Mouse (Mus musculus): Measurements from ENCODE around the gene Hoxb2. TPM values are rescaled to one million over a fixed set of nuclear protein-coding genes. Genes with fewer than 3 reads are reported as not detected.

Hoxb2 gene
- total RNA-seq (2023), result not detected

DNA sequence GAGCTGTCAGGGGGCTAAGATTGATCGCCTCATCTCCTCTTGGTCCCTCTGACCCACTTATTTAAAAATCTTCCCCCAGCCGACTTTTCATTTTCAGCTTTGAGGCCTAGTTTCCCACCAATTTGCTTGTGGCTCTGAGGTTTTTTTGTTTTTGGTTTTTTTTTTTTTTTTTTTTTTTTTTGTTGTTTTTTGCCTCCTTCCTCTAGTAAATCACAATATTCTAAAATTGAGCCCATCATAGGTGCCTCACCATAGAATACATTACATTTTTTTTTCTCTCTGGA lies at the start of gene Hoxb2:
Gene Hoxb2, plus strand, starts transcription at position 185 of the 284 bp plus-strand sequence.

DNA sequence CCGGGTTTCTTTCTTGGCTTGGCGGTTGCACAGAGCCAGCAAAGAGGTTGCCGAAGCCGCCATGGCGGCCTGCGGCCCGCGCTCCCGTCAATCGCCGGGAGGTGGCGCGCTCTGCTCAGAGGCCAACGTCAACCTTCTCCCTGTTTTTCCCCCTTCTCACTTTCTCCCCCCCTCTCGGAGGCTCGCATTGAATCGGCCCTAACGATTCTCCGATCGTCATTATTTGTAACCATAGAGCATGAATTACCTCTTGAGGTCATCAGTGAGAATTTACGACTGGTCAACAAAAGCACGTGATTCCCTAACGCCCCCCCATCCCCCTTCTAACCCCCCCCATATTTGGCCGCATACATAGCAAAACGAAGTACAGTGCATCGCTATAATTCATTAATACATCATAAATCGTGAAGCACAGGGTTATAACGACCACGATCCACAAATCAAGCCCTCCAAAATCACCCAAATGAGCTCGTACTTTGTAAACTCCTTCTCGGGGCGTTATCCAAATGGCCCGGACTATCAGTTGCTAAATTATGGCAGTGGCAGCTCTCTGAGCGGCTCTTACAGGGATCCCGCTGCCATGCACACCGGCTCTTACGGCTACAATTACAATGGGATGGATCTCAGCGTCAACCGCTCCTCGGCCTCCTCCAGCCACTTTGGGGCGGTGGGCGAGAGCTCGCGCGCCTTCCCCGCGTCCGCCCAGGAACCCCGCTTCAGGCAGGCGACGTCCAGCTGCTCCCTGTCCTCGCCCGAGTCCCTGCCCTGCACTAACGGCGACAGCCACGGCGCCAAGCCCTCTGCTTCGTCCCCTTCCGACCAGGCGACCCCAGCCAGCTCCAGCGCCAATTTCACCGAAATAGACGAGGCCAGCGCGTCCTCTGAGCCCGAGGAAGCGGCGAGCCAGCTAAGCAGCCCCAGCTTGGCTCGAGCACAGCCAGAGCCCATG lies 46.9 kb upstream of the Hoxb2 start, which contains the start of gene Hoxb5:
Gene Hoxb5, plus strand, starts transcription at position 186 of the 949 bp plus-strand sequence.

GRCm38 (mm10) chr11:96317608-96318367 lies 32.5 kb upstream of the Hoxb2 start, which contains the start of gene Hoxb4:
Gene Hoxb4, plus strand, starts transcription at chr11:96318267.

GRCm38 (mm10) chr11:96323154-96323553 lies 27.2 kb upstream of the Hoxb2 start, which contains the start of gene Hoxb3:
Gene Hoxb3, plus strand, starts transcription at chr11:96323326.

GRCm38 (mm10) chr11:96365441-96366091 lies 15.2 kb downstream of the Hoxb2 start, which contains the start of gene Hoxb1:
Gene Hoxb1, plus strand, starts transcription at chr11:96365752.

Other genes with a start within 250 kb of the Hoxb2 start
- not detected for gene Calcoco2, start 238.6 kb upstream of the Hoxb2 start, total RNA-seq (2023)
- gene Ttll6, start 216.7 kb upstream of the Hoxb2 start, total RNA-seq (2023), result not detected
- not detected for gene Hoxb13, start 156.2 kb upstream of the Hoxb2 start, total RNA-seq (2023)
- gene Hoxb9, start 79.1 kb upstream of the Hoxb2 start, total RNA-seq (2023), result not detected
- not detected for gene Hoxb8, start 68.6 kb upstream of the Hoxb2 start, total RNA-seq (2023)
- gene Hoxb7, start 63.9 kb upstream of the Hoxb2 start, total RNA-seq (2023), result not detected
- not detected for gene Hoxb6, start 58.0 kb upstream of the Hoxb2 start, total RNA-seq (2023)
- gene Hoxb5, start 47.2 kb upstream of the Hoxb2 start, total RNA-seq (2023), result not detected
- 1 to 10 TPM; 4.1 to 4.5 TPM for gene Hoxb4, start 32.3 kb upstream of the Hoxb2 start, total RNA-seq (2023)
- 1 to 10 TPM in 1 of 2 experiments, under 1 TPM in 1; 0.84 to 1.8 TPM for gene Hoxb3, start 27.2 kb upstream of the Hoxb2 start, total RNA-seq (2023)
- gene Hoxb1, start 15.2 kb downstream of the Hoxb2 start, total RNA-seq (2023), result 1 to 10 TPM in 1 of 2 experiments, under 1 TPM in 1; 0.46 to 1.0 TPM
- gene Skap1, start 114.1 kb downstream of the Hoxb2 start, total RNA-seq (2023), result under 1 TPM; 0.84 to 0.98 TPM